Mouse (Mus musculus) liver, embryonic 15.5 days (tissue): ENCODE results near the gene Lsm7. TPM values are rescaled to one million over a fixed set of nuclear protein-coding genes. Genes with fewer than 3 reads are reported as not detected.

Experiments used
- ATAC-seq: fragments of 200-750 bp; cut with Nextera tagmentation; 2 replicates; pipeline ENCODE4 v1.8.0; 2017; ENCODE audit warnings: moderate number of reproducible peaks, mild to moderate bottlenecking, moderate library complexity; ENCODE audit not compliant: insufficient read depth
- H3K27ac ChIP-seq: fragments of 300-500 bp; sonication (generic); replicated peaks from 2 replicates; pipeline ENCODE4 v1.5.1; 2015; ENCODE audit warnings: mild to moderate bottlenecking, inconsistent platforms
- H3K27me3 ChIP-seq: fragments of 300-500 bp; sonication (generic); 2 replicates; pipeline ENCODE4 v1.6.1; 2015; ENCODE audit warnings: mild to moderate bottlenecking, inconsistent platforms
- H3K36me3 ChIP-seq: fragments of 300-500 bp; sonication (generic); replicated peaks from 2 replicates; pipeline ENCODE4 v1.6.1; 2015; ENCODE audit warnings: moderate library complexity, mild to moderate bottlenecking, inconsistent platforms
- H3K4me1 ChIP-seq: fragments of 300-500 bp; sonication (generic); replicated peaks from 2 replicates; pipeline ENCODE4 v1.6.1; 2015; ENCODE audit warnings: inconsistent platforms
- H3K4me2 ChIP-seq: fragments of 300-500 bp; sonication (generic); 2 replicates; pipeline ENCODE4 v1.6.1; 2015; ENCODE audit warnings: moderate library complexity, mild to moderate bottlenecking, inconsistent platforms
- H3K4me3 ChIP-seq: fragments of 300-500 bp; sonication (generic); replicated peaks from 2 replicates; pipeline ENCODE4 v1.5.1; 2015; ENCODE audit warnings: mild to moderate bottlenecking, inconsistent platforms
- H3K9ac ChIP-seq: fragments of 300-500 bp; sonication (generic); 2 replicates; pipeline ENCODE4 v1.6.1; 2015; ENCODE audit warnings: moderate library complexity, mild to moderate bottlenecking, inconsistent platforms
- H3K9me3 ChIP-seq: fragments of 300-500 bp; sonication (generic); replicated peaks from 2 replicates; pipeline ENCODE4 v1.6.1; 2016; ENCODE audit warnings: inconsistent platforms
- WGBS: fragments of 180-500 bp; shearing (Covaris S2); methylation state at CpG from one replicate; pipeline ENCODE4 v1.1.7; 2015; ENCODE audit warnings: mixed read lengths; ENCODE audit not compliant: insufficient replicate concordance; 5-methylcytosine and 5-hydroxymethylcytosine counted together
- polyA plus RNA-seq: library from polyadenylated mRNA; unstranded; fragments of >200 nt; fragmentation: Nextera tagmentation; extraction: Ambion mirVana; gene quantifications from 2 replicates; pipeline ENCODE4 v1.2.1, GENCODE M21; 2015

The Lsm7 gene
- polyA plus RNA-seq = 115 TPM in 2 replicates

GRCm38 (mm10) chr10:80854913-80855748 is at the start of gene Lsm7, which contains the start of gene Sppl2b:
TSS of gene Lsm7 (minus strand) at chr10:80855209.
TSS of gene Sppl2b (plus strand) at chr10:80855275.
- peak within 1 kb of the TSS; percentile 96 for H3K4me3 ChIP-seq
- peak within 1 kb of the TSS; percentile 99 for H3K27ac ChIP-seq
- H3K27me3 ChIP-seq = no peaks in the 10 kb centered on the region
- peak within 1 kb of the TSS; percentile 93 for H3K4me2 ChIP-seq
- peaks cover 29% of the 10 kb centered on the region for H3K36me3 ChIP-seq
- no peaks in the 10 kb centered on the region for H3K9me3 ChIP-seq
- H3K4me1 ChIP-seq = peaks cover 80% of the 10 kb centered on the region
- WGBS = under 1% methylated on average over 81 of the region's 81 CpGs
- ATAC-seq = peak; percentile 11
- peak within 1 kb of the TSS; percentile 95 for H3K9ac ChIP-seq

- H3K4me1 ChIP-seq = peaks cover 11% of the 10 kb centered on the region
These were observed 49.7 kb upstream of the Lsm7 start for GRCm38 (mm10) chr10:80904709-80905108.

GRCm38 (mm10) chr10:80904004-80904693 is 49.1 kb upstream of the Lsm7 start:
- no peak for ATAC-seq
- no peaks in the 10 kb centered on the region for H3K27me3 ChIP-seq

More at GRCm38 (mm10) chr10:80904709-80905108, 49.7 kb upstream of the Lsm7 start:
- 78% methylated on average over 11 of the region's 11 CpGs for WGBS
- Histone ChIP-seq H3K4me2 (no peak overlapping the region), H3K27ac (no peak overlapping the region), H3K36me3 (peaks cover 51% of the 10 kb centered on the region), H3K4me3 (no peak overlapping the region), H3K9ac (no peak overlapping the region), H3K27me3 (no peaks in the 10 kb centered on the region), H3K9me3 (no peaks in the 10 kb centered on the region)
- no peak for ATAC-seq

GRCm38 (mm10) chr10:80903282-80903681 is 48.3 kb upstream of the Lsm7 start:
- H3K9me3 ChIP-seq = no peaks in the 10 kb centered on the region
- H3K36me3 ChIP-seq = peaks cover 52% of the 10 kb centered on the region
- H3K27ac ChIP-seq = no peak overlapping the region
- peaks cover 23% of the 10 kb centered on the region for H3K4me1 ChIP-seq
- ATAC-seq = no peak
- 78% methylated on average over 10 of the region's 10 CpGs for WGBS
- H3K27me3 ChIP-seq = no peaks in the 10 kb centered on the region
- H3K9ac ChIP-seq = no peak overlapping the region
- H3K4me3 ChIP-seq = no peak overlapping the region
- H3K4me2 ChIP-seq = no peak overlapping the region

More at GRCm38 (mm10) chr10:80904004-80904693, 49.1 kb upstream of the Lsm7 start:
- Histone ChIP-seq H3K9ac (no peak overlapping the region), H3K9me3 (no peaks in the 10 kb centered on the region), H3K36me3 (peaks cover 51% of the 10 kb centered on the region), H3K4me2 (no peak overlapping the region), H3K4me3 (no peak overlapping the region), H3K27ac (no peak overlapping the region), H3K4me1 (peaks cover 16% of the 10 kb centered on the region)
- 81% methylated on average over 28 of the region's 28 CpGs for WGBS

- Histone ChIP-seq H3K4me3 (no peak overlapping the region), H3K9ac (no peak overlapping the region), H3K27ac (no peak overlapping the region), H3K27me3 (no peaks in the 10 kb centered on the region), H3K4me2 (no peak overlapping the region), H3K9me3 (no peaks in the 10 kb centered on the region), H3K36me3 (peaks cover 54% of the 10 kb centered on the region), H3K4me1 (peaks cover 23% of the 10 kb centered on the region)
- WGBS = 84% methylated on average over 9 of the region's 9 CpGs
- no peak for ATAC-seq
These were observed 47.4 kb upstream of the Lsm7 start for GRCm38 (mm10) chr10:80902273-80902940.

- peaks cover 23% of the 10 kb centered on the region for H3K4me1 ChIP-seq
- peak overlapping the region; percentile 98 for H3K4me2 ChIP-seq
- no peaks in the 10 kb centered on the region for H3K27me3 ChIP-seq
- peak overlapping the region; percentile 99 for H3K4me3 ChIP-seq
- WGBS = 86% methylated on average over 19 of the region's 19 CpGs
- peak overlapping the region; percentile 88 for H3K27ac ChIP-seq
- no peak for ATAC-seq
- 0 out of 2 replicates have a peak overlapping the region, but pooled peaks have one; percentile 6 for H3K9ac ChIP-seq
- no peaks in the 10 kb centered on the region for H3K9me3 ChIP-seq
- peaks cover 50% of the 10 kb centered on the region for H3K36me3 ChIP-seq
These were observed 46.6 kb upstream of the Lsm7 start for GRCm38 (mm10) chr10:80901409-80902272.

- H3K36me3 ChIP-seq = peaks cover 48% of the 10 kb centered on the region
- WGBS = under 1% methylated on average over 72 of the region's 72 CpGs
- H3K27ac ChIP-seq = peak within 1 kb of the TSS; percentile 88
- peak; percentile 92 for ATAC-seq
- H3K4me2 ChIP-seq = peak within 1 kb of the TSS; percentile 98
- peaks cover 23% of the 10 kb centered on the region for H3K4me1 ChIP-seq
- H3K9ac ChIP-seq = peak within 1 kb of the TSS; percentile 85
- no peaks in the 10 kb centered on the region for H3K27me3 ChIP-seq
- peak within 1 kb of the TSS; percentile 99 for H3K4me3 ChIP-seq
- H3K9me3 ChIP-seq = no peaks in the 10 kb centered on the region
These were observed 45.6 kb upstream of the Lsm7 start, which contains the start of gene Timm13 for GRCm38 (mm10) chr10:80900318-80901247. TSS of gene Timm13 (minus strand) at chr10:80900969.

GRCm38 (mm10) chr10:80899591-80900317 is 44.7 kb upstream of the Lsm7 start:
- H3K4me2 ChIP-seq = peak overlapping the region; percentile 98
- peak overlapping the region; percentile 88 for H3K27ac ChIP-seq
- no peak for ATAC-seq
- WGBS = 14% methylated on average over 25 of the region's 25 CpGs
- H3K4me3 ChIP-seq = peak overlapping the region; percentile 99
- no peaks in the 10 kb centered on the region for H3K27me3 ChIP-seq
- peaks cover 23% of the 10 kb centered on the region for H3K4me1 ChIP-seq
- H3K9ac ChIP-seq = peak overlapping the region; percentile 85
- no peaks in the 10 kb centered on the region for H3K9me3 ChIP-seq
- peaks cover 40% of the 10 kb centered on the region for H3K36me3 ChIP-seq

- Histone ChIP-seq H3K27me3 (no peaks in the 10 kb centered on the region), H3K4me3 (peak overlapping the region; percentile 99; the same call in 1 of the 2 replicates), H3K4me1 (peaks cover 23% of the 10 kb centered on the region), H3K9ac (no peak overlapping the region; the same call in 1 of the 2 replicates), H3K4me2 (peak overlapping the region; percentile 98), H3K27ac (no peak overlapping the region), H3K36me3 (peaks cover 33% of the 10 kb centered on the region), H3K9me3 (no peaks in the 10 kb centered on the region)
- ATAC-seq = no peak
- 77% methylated on average over 8 of the region's 8 CpGs for WGBS
These were observed 44.1 kb upstream of the Lsm7 start for GRCm38 (mm10) chr10:80899074-80899473.
